Mouse (Mus musculus) lung, adult 10 weeks (tissue): Measurements from ENCODE around the gene Trpc1. TPM values are rescaled to one million over a fixed set of nuclear protein-coding genes. Genes with fewer than 3 reads are reported as not detected.

Source experiments
- polyA plus RNA-seq: library from polyadenylated mRNA; stranded (reverse); fragments of 350-450 nt; fragmentation: Illumina TruSeq; extraction: RNeasy Lipid Tissue Mini Kit (QIAGEN cat#74804); gene quantifications from one replicate; pipeline ENCODE4 v1.2.3, GENCODE M21; 2014; ENCODE audit warnings: low read depth, low replicate concordance; ENCODE audit not compliant: insufficient read depth

Gene Trpc1
- polyA plus RNA-seq: 3.2 TPM

DNA sequence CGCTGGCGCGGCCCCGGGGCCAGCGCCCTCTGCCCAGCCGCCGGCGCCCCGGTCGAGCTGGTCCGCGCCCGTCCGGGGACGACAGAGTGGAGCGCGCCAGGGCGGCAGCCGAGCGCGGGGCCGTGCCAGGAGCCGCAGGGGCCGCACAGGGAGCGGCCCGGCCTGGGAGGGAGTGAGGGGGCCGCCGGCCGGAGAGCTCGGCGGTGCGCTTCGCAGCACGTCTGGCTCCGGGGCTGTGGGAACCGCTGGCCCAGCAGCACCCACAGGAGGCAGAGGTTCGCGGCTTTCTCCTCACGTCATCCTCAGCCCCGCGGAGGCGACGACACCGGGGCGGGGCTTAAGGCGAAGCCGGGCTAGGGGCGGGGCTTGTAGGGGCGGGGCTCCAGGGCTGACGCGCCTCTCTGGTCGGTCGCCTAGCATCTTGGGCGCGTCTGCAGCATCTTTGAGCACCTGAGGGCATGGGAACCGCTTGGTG is at the start of gene Trpc1:
Gene Trpc1, minus strand, starts transcription at position 339 of the 475 bp plus-strand sequence.

Other genes starting within 250 kb of the Trpc1 start
- gene U2surp, start 238.4 kb downstream of the Trpc1 start, polyA plus RNA-seq: 12.8 TPM
- gene Paqr9, start 190.7 kb downstream of the Trpc1 start, polyA plus RNA-seq: 0.40 TPM
- gene Pcolce2, start 112.8 kb downstream of the Trpc1 start, polyA plus RNA-seq: 154 TPM
- gene Pls1, start 94.9 kb upstream of the Trpc1 start, polyA plus RNA-seq: 5.0 TPM
- gene Atr, start 107.2 kb upstream of the Trpc1 start, polyA plus RNA-seq: 2.8 TPM
- gene Xrn1, start 204.4 kb upstream of the Trpc1 start, polyA plus RNA-seq: 3.5 TPM